Mouse (Mus musculus) ES-E14 (cell line): ENCODE measurements at regions not wholly inside any gene's neighbourhood (a gene's known extent, or its start where the extent isn't known, plus 50 kb on each side); places are given as distances from the start of the nearest gene placed in this dataset.

Experiments used
- CHD2 ChIP-seq: IDR thresholded peaks from 2 replicates; pipeline ENCODE4 v1.6.1; 2014; ENCODE audit warnings: mild to moderate bottlenecking, low read depth, low read length, inconsistent platforms
- ZNF384 ChIP-seq: IDR thresholded peaks from 2 replicates; pipeline ENCODE4 v1.6.1; 2012; ENCODE audit warnings: low read depth, low read length, inconsistent platforms

- TF ChIP-seq ZNF384 (no peak), CHD2 (no peak)
Observed at GRCm38 (mm10) chr15:50993121-50993520, 2891.6 kb upstream of the Gm7489 start.
